Mouse (Mus musculus) gonadal fat pad, adult 2 months (tissue): ENCODE measurements around the gene Ift46. TPM values are rescaled to one million over a fixed set of nuclear protein-coding genes. Genes with fewer than 3 reads are reported as not detected.
"Not testable (repeated sequence)": the region's sequence is repeated elsewhere in the genome, so short reads cannot be mapped to it uniquely, and the experiment has no call there.

ENCODE experiments used
- DNase-seq: peaks from one replicate; pipeline ENCODE4 v3.0.0-alpha.2; 2012; ENCODE audit warnings: low read depth
- polyA plus RNA-seq: library from polyadenylated mRNA; depleted of rRNA; stranded (reverse); fragments of >200 nt; gene quantifications from 2 replicates; pipeline ENCODE4 v1.2.3, GENCODE M21; 2012

Gene Ift46
- polyA plus RNA-seq, 1 experiment: 55.0 TPM

GRCm38 (mm10) chr9:44735886-44736285 lies 31.8 kb upstream of the Ift46 start:
- no peak for DNase-seq

- DNase-seq: no peak
These were observed 31.4 kb upstream of the Ift46 start for GRCm38 (mm10) chr9:44736301-44736700.

- no peak for DNase-seq
These were observed 30.3 kb upstream of the Ift46 start for GRCm38 (mm10) chr9:44737240-44737949.

GRCm38 (mm10) chr9:44740663-44741192 lies 27.0 kb upstream of the Ift46 start:
- no peak for DNase-seq

GRCm38 (mm10) chr9:44745371-44745770 lies 22.3 kb upstream of the Ift46 start:
- no peak for DNase-seq

GRCm38 (mm10) chr9:44746666-44747065 lies 21.0 kb upstream of the Ift46 start:
- DNase-seq: no peak

GRCm38 (mm10) chr9:44747341-44747740 lies 20.4 kb upstream of the Ift46 start:
- no peak for DNase-seq

- no peak for DNase-seq
These were observed 19.2 kb upstream of the Ift46 start for GRCm38 (mm10) chr9:44748473-44748872.

- DNase-seq: no peak
These were observed 6.8 kb upstream of the Ift46 start for GRCm38 (mm10) chr9:44760873-44761272.

- DNase-seq: not testable (repeated sequence)
These were observed 304 bp downstream of the Ift46 start for GRCm38 (mm10) chr9:44768029-44768394.

- no peak for DNase-seq
These were observed 3.7 kb downstream of the Ift46 start for GRCm38 (mm10) chr9:44771376-44771775.

- no peak for DNase-seq
These were observed 4.7 kb downstream of the Ift46 start for GRCm38 (mm10) chr9:44772392-44772749.

- peak; percentile 49 for DNase-seq
These were observed 5.3 kb downstream of the Ift46 start for GRCm38 (mm10) chr9:44772750-44773651.

GRCm38 (mm10) chr9:44792842-44793241 lies 25.1 kb downstream of the Ift46 start:
- DNase-seq: no peak

- DNase-seq: no peak
These were observed 30.6 kb downstream of the Ift46 start for GRCm38 (mm10) chr9:44798298-44798697.

- DNase-seq: no peak
These were observed 31.6 kb downstream of the Ift46 start, which contains the start of gene Tmem25 for GRCm38 (mm10) chr9:44799102-44799957. Tmem25 (minus strand) TSS chr9:44799307.

GRCm38 (mm10) chr9:44799958-44800324 lies 32.2 kb downstream of the Ift46 start:
- no peak for DNase-seq

- no peak for DNase-seq
These were observed 34.0 kb downstream of the Ift46 start for GRCm38 (mm10) chr9:44801669-44802068.

GRCm38 (mm10) chr9:44802808-44803450 lies 35.2 kb downstream of the Ift46 start, which contains the start of gene Ttc36:
Ttc36 (minus strand) TSS chr9:44803072.
- DNase-seq: no peak

- no peak for DNase-seq
These were observed 37.0 kb downstream of the Ift46 start for GRCm38 (mm10) chr9:44804678-44805077.

GRCm38 (mm10) chr9:44805536-44805935 lies 37.8 kb downstream of the Ift46 start:
- no peak for DNase-seq
